Mouse (Mus musculus) MEL (cell line): ENCODE measurements at regions not wholly inside any gene's neighbourhood (a gene's known extent, or its start where the extent isn't known, plus 50 kb on each side); places are given as distances from the start of the nearest gene placed in this dataset.

Experiments
- DNase-seq: peaks from one replicate; pipeline ENCODE4 v3.0.0; 2011; ENCODE audit warnings: low read depth, low spot score
- H3K27ac ChIP-seq: 2 replicates; pipeline ENCODE4 v1.5.1; 2012; ENCODE audit warnings: low read depth, mild to moderate bottlenecking, control low read depth, low read length, moderate library complexity; ENCODE audit not compliant: control insufficient read depth
- H3K27me3 ChIP-seq, 2 experiments: fragments of 150-350 bp in 1 of 2; sonication (generic) in 1 of 2; 2 replicates each; pipeline ENCODE4 v1.6.1; 2012; ENCODE audit warnings: low read length in 2 of 2, mild to moderate bottlenecking in 2 of 2, improper control_type of control experiment in 1 of 2, moderate library complexity in 1 of 2; ENCODE audit not compliant: insufficient read depth in 2 of 2, control insufficient read depth in 1 of 2
- H3K36me3 ChIP-seq, 2 experiments: 2 replicates each; pipeline ENCODE4 v1.6.1; 2012 to 2014; ENCODE audit warnings: low read length in 2 of 2, improper control_type of control experiment in 1 of 2, inconsistent platforms in 1 of 2, mild to moderate bottlenecking in 1 of 2; ENCODE audit not compliant: insufficient read depth in 2 of 2, control insufficient read depth in 1 of 2
- H3K4me1 ChIP-seq, 2 experiments: fragments of 150-350 bp in 1 of 2; sonication (generic) in 1 of 2; 2 replicates each; pipeline ENCODE4 v1.6.1; 2012; ENCODE audit warnings: low read length in 2 of 2, improper control_type of control experiment in 1 of 2, mild to moderate bottlenecking in 1 of 2; ENCODE audit not compliant: insufficient read depth in 2 of 2, control insufficient read depth in 1 of 2
- H3K4me3 ChIP-seq, 2 experiments: fragments of 150-350 bp in 1 of 2; sonication (generic) in 1 of 2; 2 replicates each; pipeline ENCODE4 v1.5.1; 2012; ENCODE audit warnings: low read depth in 2 of 2, low read length in 2 of 2, mild to moderate bottlenecking in 2 of 2, moderate library complexity in 2 of 2, control low read depth in 1 of 2, improper control_type of control experiment in 1 of 2; ENCODE audit not compliant: control insufficient read depth in 1 of 2, insufficient read depth in 1 of 2
- H3K79me2 ChIP-seq: 2 replicates; pipeline ENCODE4 v1.6.1; 2012; ENCODE audit warnings: mild to moderate bottlenecking, low read length, moderate library complexity; ENCODE audit not compliant: control insufficient read depth, poor library complexity, insufficient read depth
- H3K9ac ChIP-seq: 2 replicates; pipeline ENCODE4 v1.6.1; 2012; ENCODE audit warnings: low read depth, mild to moderate bottlenecking, control low read depth, low read length, moderate library complexity; ENCODE audit not compliant: control insufficient read depth, poor library complexity, severe bottlenecking
- H3K9me3 ChIP-seq: fragments of 150-350 bp; sonication (generic); replicated peaks from 2 replicates; pipeline ENCODE4 v1.6.1; 2012; ENCODE audit warnings: mild to moderate bottlenecking, low read length, improper control_type of control experiment, moderate library complexity; ENCODE audit not compliant: insufficient read depth
- CHD1 ChIP-seq: IDR thresholded peaks from 2 replicates; pipeline ENCODE4 v1.6.1; 2012; ENCODE audit warnings: low read depth, mild to moderate bottlenecking, inconsistent platforms, low read length, improper control_type of control experiment
- CTCF ChIP-seq, 3 experiments: IDR thresholded peaks in 2 of 3; conservative IDR thresholded peaks in 1 of 3; 2 replicates each; pipeline ENCODE4 v1.5.1; 2011 to 2012; ENCODE audit warnings: low read length in 3 of 3, low read depth in 2 of 3, mild to moderate bottlenecking in 2 of 3, improper control_type of control experiment in 1 of 3, inconsistent platforms in 1 of 3, mixed read lengths in 1 of 3, moderate library complexity in 1 of 3; ENCODE audit not compliant: control insufficient read depth in 1 of 3, insufficient read depth in 1 of 3, poor library complexity in 1 of 3, severe bottlenecking in 1 of 3
- ELF1 ChIP-seq: IDR thresholded peaks from 2 replicates; pipeline ENCODE4 v1.6.1; 2014; ENCODE audit warnings: low read depth, mild to moderate bottlenecking, inconsistent platforms, low read length, improper control_type of control experiment, moderate library complexity
- GATA1 ChIP-seq: IDR thresholded peaks from 2 replicates; pipeline ENCODE4 v1.6.1; 2011; ENCODE audit warnings: low read depth, low read length, improper control_type of control experiment
- JUND ChIP-seq: IDR thresholded peaks from 2 replicates; pipeline ENCODE4 v1.6.1; 2011; ENCODE audit warnings: low read depth, mild to moderate bottlenecking, improper control_type of control experiment, low read length
- KAT2A ChIP-seq: conservative IDR thresholded peaks from 2 replicates; pipeline ENCODE4 v1.6.1; 2012; ENCODE audit warnings: low read depth, low read length, improper control_type of control experiment, inconsistent platforms
- MAFK ChIP-seq: IDR thresholded peaks from 2 replicates; pipeline ENCODE4 v1.6.1; 2011; ENCODE audit warnings: low read depth, mild to moderate bottlenecking, low read length, improper control_type of control experiment, borderline replicate concordance
- MAZ ChIP-seq: IDR thresholded peaks from 2 replicates; pipeline ENCODE4 v1.6.1; 2012; ENCODE audit warnings: low read depth, mild to moderate bottlenecking, inconsistent platforms, low read length, improper control_type of control experiment
- MXI1 ChIP-seq: IDR thresholded peaks from 2 replicates; pipeline ENCODE4 v1.6.1; 2011; ENCODE audit warnings: mild to moderate bottlenecking, low read depth, low read length, improper control_type of control experiment
- MYC ChIP-seq: IDR thresholded peaks from 2 replicates; pipeline ENCODE4 v1.6.1; 2011; ENCODE audit warnings: low read depth, mild to moderate bottlenecking, low read length, improper control_type of control experiment, moderate library complexity
- NELFE ChIP-seq: IDR thresholded peaks from 2 replicates; pipeline ENCODE4 v1.6.1; 2011; ENCODE audit warnings: low read depth, low read length, improper control_type of control experiment
- RAD21 ChIP-seq: IDR thresholded peaks from 2 replicates; pipeline ENCODE4 v1.6.1; 2011; ENCODE audit warnings: mild to moderate bottlenecking, low read depth, low read length, improper control_type of control experiment
- RCOR1 ChIP-seq: IDR thresholded peaks from 2 replicates; pipeline ENCODE4 v1.6.1; 2012; ENCODE audit warnings: low read depth, mild to moderate bottlenecking, inconsistent platforms, low read length, improper control_type of control experiment
- TAL1 ChIP-seq: IDR thresholded peaks from 2 replicates; pipeline ENCODE4 v1.6.1; 2012; ENCODE audit warnings: mild to moderate bottlenecking, inconsistent platforms, low read length, moderate library complexity, mixed read lengths
- TCF12 ChIP-seq: IDR thresholded peaks from 2 replicates; pipeline ENCODE4 v1.6.1; 2014; ENCODE audit warnings: low read depth, mild to moderate bottlenecking, inconsistent platforms, low read length, improper control_type of control experiment, moderate library complexity
- USF1 ChIP-seq: IDR thresholded peaks from 2 replicates; pipeline ENCODE4 v1.6.1; 2014; ENCODE audit warnings: low read depth, mild to moderate bottlenecking, inconsistent platforms, low read length, improper control_type of control experiment, moderate library complexity
- ZC3H11A ChIP-seq: IDR thresholded peaks from 2 replicates; pipeline ENCODE4 v1.6.1; 2012; ENCODE audit warnings: low read depth, mild to moderate bottlenecking, inconsistent platforms, low read length, improper control_type of control experiment
- ZMIZ1 ChIP-seq: IDR thresholded peaks from 2 replicates; pipeline ENCODE4 v1.6.1; 2012; ENCODE audit warnings: low read depth, mild to moderate bottlenecking, inconsistent platforms, low read length, improper control_type of control experiment, moderate library complexity

DNA sequence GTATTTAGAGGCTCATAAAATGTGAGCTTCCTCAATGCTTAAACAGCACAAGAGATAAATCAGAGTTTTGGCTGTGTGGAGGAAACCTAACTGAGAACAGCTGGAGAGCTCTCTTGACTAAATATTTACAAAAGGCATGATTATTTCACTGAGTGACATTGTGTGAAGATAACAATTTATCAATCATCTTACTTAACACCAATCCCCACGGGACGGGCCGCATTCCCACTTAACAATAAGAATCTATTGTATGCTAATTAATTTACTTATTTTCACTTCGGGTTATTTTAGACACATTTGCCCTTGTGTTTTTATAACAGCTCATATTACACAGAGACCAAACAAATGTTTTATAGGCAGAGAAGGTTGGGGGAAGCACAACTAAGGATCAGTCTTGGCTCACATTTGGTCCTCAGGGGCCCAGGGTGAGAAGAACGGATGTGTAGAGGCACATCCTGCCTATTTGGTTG, 259.7 kb upstream of the Arid1b start:
- Histone ChIP-seq H3K9ac (no peak overlapping the region), H3K27ac (no peak overlapping the region), H3K4me1 (no peaks in the 10 kb centered on the region), H3K27me3 (peaks cover 5% of the 10 kb centered on the region in 2 experiments; a peak in 2 of 4 replicates), H3K36me3 (no peaks in the 10 kb centered on the region), H3K79me2 (no peaks in the 10 kb centered on the region), H3K4me3 (no peak overlapping the region), H3K9me3 (no peaks in the 10 kb centered on the region)
- TF ChIP-seq ELF1 (no peak), MAZ (no peak), TAL1 (no peak), NELFE (no peak), ZMIZ1 (no peak), KAT2A (no peak), CHD1 (no peak), RAD21 (no peak), GATA1 (no peak), CTCF (IDR thresholded peaks at IDR 0.05 in 2 of 3, conservative IDR thresholded peaks at IDR 0.05 in 1 of 3; ENCODE audit: control insufficient read depth in 1 of 3, insufficient read depth in 1 of 3, low read depth in 2 of 3, low read length in 3 of 3, poor library complexity in 1 of 3, severe bottlenecking in 1 of 3) (no peak), USF1 (no peak)
- DNase-seq, result no peak

DNA sequence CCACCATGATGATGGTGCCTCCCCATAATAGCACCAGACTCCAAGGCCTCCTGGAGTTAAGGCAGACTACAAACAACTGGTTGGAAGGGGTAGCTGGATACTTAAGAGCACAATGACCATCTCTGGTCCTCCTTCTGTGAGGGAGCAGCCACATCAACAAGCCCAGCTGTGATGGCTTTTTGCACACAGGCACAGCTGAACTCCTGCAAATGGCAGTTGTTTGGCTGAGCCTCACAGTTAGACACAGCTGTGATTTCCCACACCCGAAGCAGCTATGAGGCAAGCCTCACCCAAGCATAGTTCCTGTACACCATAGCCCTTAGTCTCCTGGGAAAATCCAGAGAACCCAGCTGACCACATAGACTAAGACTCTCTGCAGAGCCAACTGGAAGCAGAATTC, 258.9 kb upstream of the Arid1b start:
- Histone ChIP-seq H3K79me2 (no peaks in the 10 kb centered on the region), H3K27me3 (peaks cover 5% of the 10 kb centered on the region in 2 experiments; a peak in 2 of 4 replicates), H3K9ac (no peak overlapping the region), H3K9me3 (no peaks in the 10 kb centered on the region), H3K36me3 (no peaks in the 10 kb centered on the region), H3K4me3 (no peak overlapping the region), H3K4me1 (no peaks in the 10 kb centered on the region), H3K27ac (no peak overlapping the region)
- TF ChIP-seq MYC (no peak), RCOR1 (no peak)
- DNase-seq, result no peak

DNA sequence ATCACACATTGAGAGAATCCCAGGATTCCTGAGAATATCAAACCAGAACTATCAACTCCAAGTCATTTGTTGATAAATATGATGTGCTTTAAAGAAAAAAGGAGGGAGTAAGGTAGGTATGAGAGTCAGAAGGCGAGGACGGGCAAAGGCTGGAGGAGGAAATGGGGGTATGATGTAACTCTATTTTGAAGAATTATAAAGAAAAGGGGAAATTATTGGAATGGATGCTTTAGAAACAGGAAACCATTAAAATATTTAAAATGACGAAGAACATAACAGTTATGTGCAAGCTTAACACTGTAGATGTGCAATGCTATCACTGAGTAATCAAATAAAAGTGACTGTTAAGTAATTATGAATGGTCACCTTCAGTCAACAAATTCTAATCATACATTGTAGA, 257.4 kb upstream of the Arid1b start:
- H3K9ac ChIP-seq, result no peak overlapping the region
- TF ChIP-seq KAT2A (no peak), MXI1 (no peak), ZC3H11A (no peak), MYC (no peak), CTCF (IDR thresholded peaks at IDR 0.05 in 2 of 3, conservative IDR thresholded peaks at IDR 0.05 in 1 of 3; ENCODE audit: control insufficient read depth in 1 of 3, insufficient read depth in 1 of 3, low read depth in 2 of 3, low read length in 3 of 3, poor library complexity in 1 of 3, severe bottlenecking in 1 of 3) (no peak), JUND (no peak), TCF12 (no peak), MAFK (no peak)
- TF ChIP-seq, all 39 proteins: peak for 0

More for the DNA sequence above, 257.4 kb upstream of the Arid1b start:
- Histone ChIP-seq H3K36me3 (no peaks in the 10 kb centered on the region), H3K27me3 (peaks cover 3 to 5% of the 10 kb centered on the region in 2 experiments; a peak in 2 of 4 replicates), H3K4me1 (no peaks in the 10 kb centered on the region), H3K79me2 (no peaks in the 10 kb centered on the region), H3K9me3 (no peaks in the 10 kb centered on the region), H3K4me3 (no peak overlapping the region), H3K27ac (no peak overlapping the region)
- DNase-seq, result no peak
